Mouse (Mus musculus) layer of hippocampus, adult 2 months (tissue): ENCODE measurements around the gene Vmn2r40. TPM values are rescaled to one million over a fixed set of nuclear protein-coding genes. Genes with fewer than 3 reads are reported as not detected.
"Not testable (repeated sequence)": the region's sequence is repeated elsewhere in the genome, so short reads cannot be mapped to it uniquely, and the experiment has no call there.

Experiments used
- DNase-seq, 2 experiments: peaks; one replicate each; pipeline ENCODE4 v3.0.0; 2022; ENCODE audit warnings: low spot score in 2 of 2
- H3K27ac ChIP-seq: fragments of 200-600 bp; 2 replicates; pipeline ENCODE4 v1.8.1; 2022
- H3K4me3 ChIP-seq: fragments of 200-600 bp; 2 replicates; pipeline ENCODE4 v1.8.1; 2022; ENCODE audit warnings: mild to moderate bottlenecking
- long read RNA-seq, 2 experiments: library from polyadenylated mRNA; stranded (forward); transcript quantifications; one replicate each; pipeline ENCODE4 v2.0.0; 2021; ENCODE audit warnings: borderline mapping rate in 2 of 2
- total RNA-seq, 2 experiments: library from RNA; stranded (reverse); gene quantifications; 2 replicates each; pipeline ENCODE4 v1.2.3; 2021

The Vmn2r40 gene
- not detected for total RNA-seq
- long read RNA-seq, experiment 1, result 0 reads
- long read RNA-seq, experiment 2, result 0 reads

DNA sequence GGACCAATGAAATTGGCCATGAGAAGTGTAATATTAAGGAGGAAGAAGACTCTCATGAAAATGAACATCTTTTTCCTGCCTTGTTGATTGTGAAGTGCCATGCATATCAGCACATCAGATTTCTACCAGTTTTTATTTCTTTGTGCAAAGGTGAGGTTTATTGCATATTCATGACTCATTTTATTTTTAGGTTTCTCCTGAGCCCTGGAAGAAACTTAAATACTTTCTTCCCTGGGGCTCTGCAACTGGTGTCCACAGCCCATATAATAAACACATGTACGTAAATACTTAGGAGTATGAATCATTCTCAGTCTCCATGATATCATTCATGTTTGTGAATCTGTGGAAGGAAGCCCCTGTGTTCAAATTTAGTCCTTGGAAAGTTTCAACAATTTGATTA is at the start of gene Vmn2r40:
Gene Vmn2r40 (minus strand): TSS at position 101 of the 400 bp plus-strand sequence.
- H3K4me3 ChIP-seq, DNase-seq: not testable (repeated sequence)

More for the DNA sequence above, at the start of gene Vmn2r40:
- H3K27ac ChIP-seq, result not testable (repeated sequence)

Other genes with a start within 250 kb of the Vmn2r40 start
- not detected for gene Vmn2r39, start 99.4 kb upstream of the Vmn2r40 start, total RNA-seq
- not detected for gene Vmn2r38, start 166.4 kb upstream of the Vmn2r40 start, total RNA-seq